Mouse (Mus musculus) liver, postnatal 0 days (tissue): Measurements from ENCODE around the gene C730034F03Rik.

Experiments
- CTCF ChIP-seq: sonication (generic); IDR thresholded peaks from 2 replicates; pipeline ENCODE4 v1.5.1; 2016; ENCODE audit warnings: antibody characterized with exemption, low read depth
- EP300 ChIP-seq: IDR thresholded peaks from 2 replicates; pipeline ENCODE4 v1.6.1; 2016; ENCODE audit warnings: antibody characterized with exemption, low read depth, mild to moderate bottlenecking

DNA sequence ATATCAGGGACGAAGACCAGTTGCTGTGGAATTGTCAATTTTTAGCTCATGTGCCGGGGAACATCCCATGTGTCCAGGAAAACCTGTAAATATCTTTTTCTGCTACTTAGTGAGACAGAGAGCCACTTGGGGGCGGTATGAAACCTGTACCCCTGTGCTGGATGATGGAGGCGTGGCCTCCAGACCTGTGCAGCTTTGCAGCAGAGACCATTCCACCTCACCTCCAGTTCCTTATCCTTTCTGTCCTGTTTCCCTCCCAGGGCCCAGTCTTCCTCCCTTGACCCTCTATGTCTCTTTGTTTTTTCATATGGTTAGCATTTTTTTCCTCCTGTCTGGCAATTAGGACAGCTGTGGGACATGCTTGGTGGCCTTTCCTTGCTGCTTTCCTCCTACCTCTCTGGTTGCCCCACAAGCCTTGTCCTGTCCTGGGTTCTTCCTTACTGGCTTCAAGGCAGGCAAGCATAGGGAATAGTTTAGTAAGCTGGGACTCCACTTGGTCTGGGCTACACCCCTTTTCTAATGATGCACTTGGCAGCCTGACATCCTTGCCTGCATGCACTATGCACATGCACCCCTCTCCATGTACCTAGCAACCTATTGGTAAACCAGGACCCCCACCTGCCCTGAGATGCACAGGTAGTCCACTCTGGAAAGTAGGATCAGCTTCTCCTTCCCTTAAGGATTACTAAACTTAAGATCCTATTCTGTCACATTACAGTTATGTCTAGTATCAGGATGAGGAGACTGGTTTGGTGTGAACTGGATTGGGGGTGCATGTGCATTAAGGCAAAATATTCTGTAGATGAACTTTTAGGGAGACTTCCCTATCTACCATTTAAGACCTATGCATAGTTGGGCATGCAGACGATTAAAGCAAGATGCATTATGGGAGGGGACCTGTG, 34.2 kb downstream of the C730034F03Rik start:
- peak; percentile 40 for TF ChIP-seq CTCF
- no peak for TF ChIP-seq EP300
